Mouse (Mus musculus) brain, adult 2 months (tissue): ENCODE results near the gene Pax7.
A peak's percentile ranks its signal among the peaks of the same experiment; 100 is the strongest.

Source experiments
- DNase-seq: peaks from one replicate; pipeline ENCODE4 v3.0.0; 2011; ENCODE audit warnings: low read depth, low spot score

The Pax7 gene

DNA sequence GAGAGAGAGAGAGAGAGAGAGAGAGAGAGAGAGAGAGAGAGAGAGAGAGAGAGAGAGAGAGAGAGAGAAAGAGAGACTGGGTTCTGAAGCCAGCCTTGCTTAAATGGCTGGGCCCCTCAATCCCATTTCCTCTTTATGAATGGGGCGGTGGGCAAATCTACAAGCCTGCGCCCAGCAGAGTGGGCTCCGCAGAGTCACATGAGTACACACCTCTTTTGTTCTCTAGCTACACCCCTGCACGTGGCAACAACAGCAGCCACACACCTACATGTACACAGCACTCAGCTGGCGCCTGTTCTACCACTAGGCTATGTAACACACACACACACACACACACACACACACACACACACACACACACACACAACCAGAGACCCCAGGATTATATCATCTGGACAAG lies 21.9 kb downstream of the Pax7 start:
- no peak for DNase-seq

GRCm38 (mm10) chr4:139810762-139811438 lies 22.4 kb downstream of the Pax7 start:
- peak; percentile 24 for DNase-seq

GRCm38 (mm10) chr4:139809381-139809820 lies 23.9 kb downstream of the Pax7 start:
- DNase-seq, result no peak

DNA sequence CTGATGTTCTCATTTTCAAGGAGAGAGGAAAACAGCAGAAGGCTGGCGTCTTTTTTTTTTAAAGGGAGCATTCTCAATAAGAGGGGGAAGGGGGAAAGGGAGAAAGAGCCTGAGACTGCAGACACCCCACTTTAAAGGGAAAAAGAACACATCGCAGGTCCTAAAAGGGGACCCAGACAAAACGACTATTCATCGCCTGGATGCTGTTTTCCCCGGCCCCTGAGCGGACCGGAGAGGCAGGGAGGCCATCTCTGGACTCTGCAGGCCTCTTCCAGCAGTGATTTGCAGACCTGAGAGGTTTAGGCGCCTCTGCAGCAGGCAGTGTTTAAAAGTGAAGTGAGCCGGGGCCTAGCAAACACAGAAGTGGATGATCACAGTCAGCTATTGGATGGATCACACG lies 25.5 kb downstream of the Pax7 start:
- DNase-seq, result no peak

- no peak for DNase-seq
Measured at GRCm38 (mm10) chr4:139807191-139807808, 26.0 kb downstream of the Pax7 start.

DNA sequence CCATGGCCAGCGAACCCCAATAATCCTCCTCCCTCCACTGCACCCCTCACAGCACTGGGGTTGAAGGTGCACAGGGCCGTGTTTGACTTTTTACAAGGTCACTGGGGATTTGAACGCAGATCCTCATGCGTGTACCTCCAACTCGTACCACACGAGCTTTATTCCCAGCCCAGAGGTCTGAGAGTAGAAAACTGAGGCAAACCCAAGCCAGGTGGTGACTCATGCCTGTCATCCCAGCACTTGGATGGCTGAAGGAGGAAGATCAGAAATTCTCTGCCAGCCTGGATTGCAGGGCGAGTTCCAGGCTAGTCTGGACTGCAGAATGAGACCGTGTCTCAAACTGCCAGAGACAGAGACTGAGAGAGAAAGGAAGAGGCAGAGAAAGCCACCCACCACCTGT lies 28.4 kb downstream of the Pax7 start:
- peak; percentile 31 for DNase-seq

GRCm38 (mm10) chr4:139803981-139804380 lies 29.3 kb downstream of the Pax7 start:
- DNase-seq, result no peak

DNA sequence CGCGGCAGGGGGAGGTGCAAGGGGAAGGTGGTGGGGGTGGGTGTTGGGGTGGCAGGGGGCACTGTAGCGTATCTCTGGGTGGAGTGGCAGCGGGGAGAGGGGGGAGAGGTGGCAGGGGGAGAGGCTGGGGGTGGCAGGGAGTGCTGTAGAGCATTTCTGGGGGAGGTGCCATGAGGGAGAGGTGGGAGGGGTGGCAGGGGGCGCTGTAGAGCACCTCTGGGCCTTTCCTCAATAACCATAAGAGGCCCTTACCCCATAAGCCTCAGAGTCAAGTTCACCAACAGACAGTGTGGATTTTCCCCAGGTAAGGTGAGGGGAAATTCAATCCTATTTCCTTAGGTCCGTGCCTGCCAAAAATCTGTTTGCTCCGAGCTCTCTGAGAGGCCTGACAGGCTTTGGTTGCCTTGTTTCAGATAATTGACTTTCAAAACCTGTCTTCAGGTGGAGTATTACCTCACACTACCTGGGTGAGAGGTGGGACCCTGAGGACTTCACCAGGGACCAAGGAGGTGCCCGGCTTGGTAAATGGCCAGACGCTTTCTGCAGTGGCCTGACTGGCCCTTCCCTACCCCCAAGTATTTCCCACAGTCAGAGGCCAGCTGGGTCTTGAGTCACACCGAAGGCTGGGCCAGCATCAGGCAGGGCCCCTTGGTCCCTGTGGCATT lies 33.8 kb downstream of the Pax7 start:
- DNase-seq, result no peak

DNA sequence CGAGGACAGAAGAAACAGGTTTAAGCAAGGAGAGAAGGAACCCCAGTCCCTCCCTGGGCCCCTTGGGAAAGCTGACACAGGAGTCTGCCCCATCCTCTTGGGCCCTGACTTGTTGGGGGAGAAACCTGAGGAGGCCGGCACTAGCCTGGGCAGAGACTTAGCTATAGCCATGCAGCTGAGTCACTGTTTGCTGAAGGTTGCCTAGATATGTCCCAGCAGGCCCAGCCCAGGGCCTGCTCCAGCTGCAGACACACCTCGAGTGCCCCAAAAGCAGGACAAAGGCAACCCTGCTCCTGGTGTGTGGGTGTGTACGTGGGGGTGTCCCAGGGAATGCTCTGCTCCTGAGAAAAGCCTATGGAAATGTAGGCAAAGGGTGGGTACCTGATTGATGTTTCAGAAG lies 36.0 kb downstream of the Pax7 start:
- DNase-seq, result no peak

DNA sequence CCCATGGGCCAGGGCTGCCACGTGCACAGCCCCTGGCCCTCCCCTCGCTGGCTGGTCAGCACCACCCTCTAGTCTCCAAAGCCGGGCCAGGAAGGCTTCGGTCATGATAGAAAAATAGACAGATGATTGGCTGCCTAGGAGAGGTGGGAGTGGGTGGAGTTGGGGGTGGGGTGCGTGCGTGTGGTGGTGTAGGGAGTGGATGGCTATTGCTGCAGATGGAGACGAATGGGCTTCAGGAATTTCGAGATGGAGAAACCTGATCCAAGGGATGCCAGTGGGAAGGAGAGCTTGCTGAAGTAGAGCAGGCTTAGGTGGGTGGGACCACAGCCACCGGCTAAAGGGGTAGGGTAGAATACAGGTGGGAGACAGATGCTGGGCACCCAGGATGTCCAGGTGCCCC lies 37.2 kb downstream of the Pax7 start:
- DNase-seq, result no peak

DNA sequence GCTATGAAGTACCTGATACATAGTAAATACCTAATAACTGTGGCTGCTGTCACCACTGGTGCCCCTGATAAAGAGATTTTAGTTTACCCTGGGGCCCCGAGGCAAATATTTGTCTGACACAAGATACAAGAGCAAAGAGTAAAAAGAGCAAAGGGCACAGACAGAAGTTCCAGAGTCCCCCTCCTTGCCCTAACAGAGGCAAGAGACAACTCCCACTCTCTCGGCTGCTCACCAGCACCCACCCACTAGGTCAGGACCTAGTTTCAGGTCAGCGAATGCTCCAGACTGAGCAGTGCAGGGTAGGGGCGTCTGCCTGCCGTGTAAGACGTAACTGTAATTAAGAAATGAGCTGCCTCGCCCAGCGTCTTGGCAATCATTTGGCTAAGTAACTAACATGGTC lies 42.2 kb downstream of the Pax7 start:
- no peak for DNase-seq

GRCm38 (mm10) chr4:139789772-139790171 lies 43.6 kb downstream of the Pax7 start:
- no peak for DNase-seq

DNA sequence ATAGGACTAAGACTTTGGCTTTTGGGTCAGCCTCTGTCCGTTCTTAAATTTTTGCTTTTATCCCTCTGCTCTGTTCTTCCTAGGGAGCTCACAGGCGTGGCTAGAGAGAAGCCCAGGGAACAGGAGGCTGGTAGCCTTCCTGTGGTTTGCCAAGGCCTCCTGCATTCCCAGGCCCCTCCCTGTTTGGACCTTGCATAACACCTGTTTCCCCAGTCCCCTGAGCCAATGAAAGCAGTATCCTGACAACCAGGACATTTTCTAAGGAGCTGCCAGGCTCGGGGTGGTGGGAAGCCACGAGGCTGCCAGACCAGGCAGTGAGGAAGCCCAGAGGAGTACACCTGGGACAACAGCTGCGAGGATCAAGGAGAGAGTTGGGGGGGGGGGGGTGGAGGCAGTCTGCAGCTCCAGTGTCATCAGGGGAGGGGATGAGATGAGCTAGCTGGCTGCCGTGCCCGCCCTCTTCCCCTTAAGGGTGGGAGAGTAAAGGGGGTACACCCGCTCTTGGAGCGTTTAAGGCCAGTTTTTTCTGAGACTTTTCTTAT lies 50.3 kb downstream of the Pax7 start:
- no peak for DNase-seq

DNA sequence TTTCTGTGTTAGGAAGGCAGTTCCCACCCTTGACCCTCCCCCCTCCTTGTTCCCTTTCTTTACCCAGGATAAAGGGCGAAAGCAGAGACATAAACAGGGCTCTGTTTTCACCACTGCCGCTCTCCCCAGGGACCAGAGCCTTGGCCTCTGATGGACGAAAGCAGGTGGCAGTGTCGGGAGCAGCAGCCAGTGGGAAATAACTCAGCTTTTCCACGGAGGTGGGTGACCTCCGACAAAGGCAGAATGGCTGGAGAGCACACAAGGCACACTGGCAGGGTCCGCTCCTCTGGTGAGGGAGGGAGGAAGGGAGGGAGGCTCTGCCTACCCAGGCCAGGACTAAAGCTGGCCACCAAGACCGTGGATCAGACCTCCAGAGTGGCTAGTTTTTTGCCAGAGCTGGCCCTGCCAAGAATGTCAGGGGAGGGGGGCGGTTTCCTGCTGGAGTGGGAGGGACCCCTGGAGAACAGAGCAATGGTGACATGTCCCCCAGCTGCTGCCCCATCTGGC lies 62.1 kb downstream of the Pax7 start:
- no peak for DNase-seq

DNA sequence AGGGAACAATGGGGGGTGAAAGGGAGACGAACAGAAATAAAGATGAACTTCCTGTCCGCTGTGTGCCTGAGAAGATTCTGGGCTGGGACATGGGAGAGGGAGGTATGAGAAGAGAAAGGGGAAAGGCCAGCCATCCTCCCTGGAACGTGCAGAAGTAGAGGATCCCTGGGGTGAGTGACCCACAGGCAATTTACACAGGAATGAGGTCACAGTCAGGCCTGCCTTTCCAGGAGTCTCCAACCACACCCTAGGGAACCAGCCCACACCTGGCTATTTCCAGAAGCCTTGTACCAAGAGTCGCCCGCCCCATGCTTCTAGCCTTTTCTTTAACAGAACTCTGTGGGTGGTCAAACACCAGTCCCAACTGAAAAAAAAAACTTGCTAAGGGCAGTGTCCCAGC lies 65.5 kb downstream of the Pax7 start:
- no peak for DNase-seq

DNA sequence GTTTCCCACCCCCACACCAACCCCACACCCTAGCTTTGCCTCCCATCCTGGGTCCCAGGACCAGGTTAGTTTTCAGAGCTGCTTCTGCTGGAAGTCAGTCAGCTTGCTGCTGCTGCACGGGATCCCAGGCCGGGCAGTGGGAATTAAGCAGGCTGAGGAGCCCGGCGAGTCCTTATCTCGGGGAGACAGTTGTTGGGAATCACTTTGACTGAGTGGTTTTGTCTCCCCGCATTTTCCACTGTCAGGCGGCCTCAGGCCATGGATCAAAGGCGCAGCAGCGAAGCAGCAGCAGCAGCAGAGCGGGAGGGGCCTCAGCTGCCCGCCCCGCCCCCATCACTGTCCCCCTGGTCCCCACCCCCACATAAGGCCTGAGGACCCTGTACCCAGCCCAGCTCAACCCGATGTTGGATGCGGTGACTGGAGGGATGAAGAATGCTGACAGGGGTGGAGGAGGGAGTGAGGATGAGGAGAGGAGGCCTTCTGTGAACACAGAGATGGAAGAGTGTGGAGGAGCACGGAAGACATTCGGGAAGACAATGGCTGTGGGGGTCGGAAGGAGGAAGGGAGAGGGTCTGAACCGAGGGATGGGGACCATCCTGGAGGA lies 66.1 kb downstream of the Pax7 start:
- no peak for DNase-seq

DNA sequence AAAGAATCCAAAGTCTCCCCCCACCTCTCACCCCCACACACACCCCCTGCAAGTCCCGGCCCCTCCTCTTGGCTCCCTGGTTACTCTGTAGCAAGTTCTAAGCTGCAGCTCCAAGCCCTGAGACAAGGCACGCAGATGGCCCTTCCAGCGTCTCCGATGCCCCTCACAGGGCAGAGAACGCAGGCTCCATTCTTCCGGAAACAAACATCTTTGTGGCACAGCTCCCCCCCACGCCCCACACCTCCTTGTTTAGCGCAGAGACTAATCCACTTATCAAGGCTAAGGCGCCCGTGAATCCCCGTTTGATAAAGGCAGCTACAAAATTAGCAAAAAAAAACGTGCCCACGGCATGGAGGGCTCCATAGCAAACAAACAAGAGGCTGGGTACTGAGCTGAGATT lies 71.4 kb downstream of the Pax7 start:
- no peak for DNase-seq

DNA sequence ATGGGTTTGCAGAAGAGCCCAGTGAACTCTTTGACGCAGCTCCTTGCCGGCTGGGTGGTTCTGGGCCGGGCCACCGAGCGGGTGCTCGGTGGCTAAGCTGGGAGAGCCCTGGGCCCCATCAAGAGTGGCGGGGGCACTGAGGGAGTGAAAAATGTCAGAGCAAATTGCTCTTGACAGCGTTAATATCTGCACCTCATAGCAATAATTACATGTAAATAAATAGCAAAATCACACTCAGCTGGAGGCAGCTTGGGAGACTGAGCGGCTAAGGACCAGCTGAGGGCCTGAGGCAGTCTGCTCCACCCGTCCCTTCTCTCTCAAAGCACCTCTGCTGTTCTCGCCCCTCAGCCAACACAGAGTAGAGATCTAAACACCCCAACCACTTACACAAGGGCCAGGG lies 72.6 kb downstream of the Pax7 start:
- DNase-seq, result no peak

GRCm38 (mm10) chr4:139758512-139759340 lies 74.6 kb downstream of the Pax7 start:
- no peak for DNase-seq

GRCm38 (mm10) chr4:139756931-139757330 lies 76.4 kb downstream of the Pax7 start:
- no peak for DNase-seq

DNA sequence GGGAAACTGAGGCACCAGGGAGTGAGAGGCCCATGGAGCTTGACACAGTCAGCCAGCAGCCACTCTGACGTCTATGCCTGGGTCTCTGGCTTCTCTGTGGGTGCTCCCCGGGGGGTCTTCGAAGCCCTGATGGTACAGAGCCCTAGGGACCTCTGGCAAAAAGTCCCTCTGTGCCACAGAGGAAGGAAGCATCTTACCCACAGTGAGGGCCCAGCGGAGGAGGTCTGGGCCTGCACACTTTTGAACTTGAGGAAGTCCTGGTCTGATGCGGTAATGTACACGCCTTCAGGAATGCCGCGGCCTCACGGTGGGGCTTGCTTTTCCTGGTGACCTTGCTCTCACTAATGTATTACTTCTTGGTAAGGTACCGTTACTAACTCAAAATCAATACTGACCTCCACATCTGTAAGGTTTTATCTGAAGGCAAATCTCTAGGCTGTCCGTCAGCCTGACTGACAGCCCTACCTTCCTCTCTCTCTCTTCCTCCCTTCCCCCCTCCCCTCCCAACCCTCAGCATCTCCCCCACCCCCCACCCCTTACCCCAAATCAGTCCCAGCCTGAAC lies 79.1 kb downstream of the Pax7 start:
- no peak for DNase-seq
